Mouse (Mus musculus): ENCODE results near the gene Fcgr3.
"Not testable (repeated sequence)": the region's sequence is repeated elsewhere in the genome, so short reads cannot be mapped to it uniquely, and the experiment has no call there.

GRCm38 (mm10) chr1:171079345-171079744, 14.6 kb upstream of the Fcgr3 start:
- not testable (repeated sequence) for TF ChIP-seq RAD21 (IDR thresholded peaks at IDR 0.05; ENCODE audit: low read depth, low read length); CTCF (conservative IDR thresholded peaks at IDR 0.05 in 1 of 2, IDR thresholded peaks at IDR 0.05 in 1 of 2; ENCODE audit: low read depth in 2 of 2, low read length in 2 of 2); POLR2A (IDR thresholded peaks at IDR 0.05; ENCODE audit: low read depth, low read length); ZMIZ1 (IDR thresholded peaks at IDR 0.05; ENCODE audit: low read depth, low read length); NELFE (IDR thresholded peaks at IDR 0.05; ENCODE audit: low read depth, low read length); USF1 (IDR thresholded peaks at IDR 0.05; ENCODE audit: low read depth, low read length)

Measured in CH12.LX (cell line).